Mouse (Mus musculus): ENCODE results near the gene Pin1rt1.
A peak's percentile ranks its signal among the peaks of the same experiment; 100 is the strongest.

Gene Pin1rt1

GRCm38 (mm10) chr2:104716279-104716678 is at the start of gene Pin1rt1:
Gene Pin1rt1 (minus strand): TSS chr2:104716379.
- no peak for DNase-seq (ENCODE audit: low spot score)

DNA sequence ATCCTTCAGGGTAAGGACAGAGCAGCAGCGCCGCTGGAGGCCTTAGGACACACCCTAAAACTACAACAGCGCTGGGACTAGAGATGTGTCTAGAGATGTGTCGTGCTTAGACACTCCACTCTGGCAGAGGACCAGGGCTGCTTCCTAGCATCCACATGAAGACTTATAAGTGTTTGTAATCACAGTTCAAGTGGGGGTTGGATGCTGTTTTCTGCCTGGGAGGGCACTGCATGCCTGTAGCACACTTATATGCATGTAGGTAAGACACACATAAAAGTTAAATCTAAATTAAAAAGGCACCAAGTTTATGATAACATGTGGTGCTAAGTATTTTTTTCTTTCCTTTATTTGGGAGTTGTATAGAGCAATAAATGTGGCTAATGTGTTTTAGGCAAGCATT is 47.8 kb upstream of the Pin1rt1 start:
- no peak for DNase-seq (ENCODE audit: low spot score)

DNA sequence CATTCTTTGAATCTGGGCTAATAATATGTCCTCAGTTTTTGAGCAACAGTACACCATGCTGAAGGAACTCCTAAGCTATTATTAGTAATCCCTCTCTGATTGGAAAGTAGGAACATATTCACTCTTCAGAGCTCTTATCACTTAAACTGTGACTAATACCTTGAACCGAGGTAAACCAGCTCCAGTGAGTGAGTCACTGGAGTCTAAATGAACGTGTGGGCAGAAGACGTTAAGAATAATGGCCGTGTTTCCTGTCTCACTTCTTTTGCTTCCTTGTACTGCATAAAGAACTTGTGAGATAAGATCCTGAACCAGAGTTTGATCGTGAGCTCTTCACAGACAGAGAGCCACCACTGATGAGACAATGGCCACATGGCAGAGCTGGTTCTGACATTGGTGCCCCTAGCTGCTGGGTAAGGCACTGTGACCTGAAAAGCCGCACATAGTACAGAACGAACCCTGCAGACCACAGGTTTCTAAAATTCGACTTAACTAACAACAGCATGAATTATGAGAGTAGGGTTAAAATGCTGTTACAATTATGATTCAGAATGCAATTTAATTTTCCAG is 47.0 kb upstream of the Pin1rt1 start:
- DNase-seq (ENCODE audit: low spot score), result no peak

DNA sequence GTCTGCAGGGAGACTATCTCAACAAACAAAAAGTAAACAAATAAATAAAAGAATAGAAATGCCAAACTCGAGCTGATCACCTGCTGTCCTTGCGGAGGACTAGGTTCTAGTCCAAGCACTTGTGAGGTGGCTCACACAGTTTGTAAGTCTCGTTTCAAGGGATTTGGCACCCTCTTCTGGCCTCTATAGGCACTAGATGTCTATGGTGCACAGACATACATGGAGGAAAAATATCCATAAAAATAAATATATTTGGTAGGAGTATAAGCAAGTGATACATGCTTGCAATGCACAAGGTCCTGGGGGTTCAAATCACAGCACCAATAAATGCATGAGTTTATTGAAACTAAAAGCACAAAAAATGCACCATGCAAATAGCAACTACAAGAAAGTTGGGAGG is 34.4 kb upstream of the Pin1rt1 start:
- no peak for DNase-seq (ENCODE audit: low spot score)

DNA sequence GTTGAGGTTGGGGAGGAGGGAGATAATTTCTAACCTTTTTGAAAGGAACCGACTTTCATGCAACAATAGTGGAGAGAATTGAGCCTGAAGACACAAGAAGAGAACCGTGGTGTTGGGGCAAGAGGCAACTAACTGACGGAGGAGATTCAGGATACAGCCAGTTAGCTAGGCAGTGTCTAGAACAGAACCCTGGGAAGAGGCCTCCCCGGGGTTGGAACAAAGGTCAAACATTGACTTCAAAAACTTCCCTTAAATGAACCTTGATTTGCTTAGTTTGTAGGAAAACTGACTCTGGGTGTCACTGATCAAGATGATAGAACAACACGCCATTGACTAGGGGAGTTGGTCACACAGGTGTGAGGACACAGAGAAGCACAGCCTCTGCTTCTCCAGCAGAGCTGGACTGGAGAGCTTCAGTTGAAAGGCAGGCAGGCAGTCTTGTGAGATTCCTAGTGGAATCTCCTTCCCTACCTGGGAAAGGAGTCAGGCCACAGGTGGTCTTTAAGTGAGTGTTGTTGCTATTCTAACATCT is 32.5 kb upstream of the Pin1rt1 start:
- DNase-seq (ENCODE audit: low spot score), result no peak

- DNase-seq (ENCODE audit: low spot score), result no peak
Measured at GRCm38 (mm10) chr2:104746251-104746650, 30.1 kb upstream of the Pin1rt1 start.

DNA sequence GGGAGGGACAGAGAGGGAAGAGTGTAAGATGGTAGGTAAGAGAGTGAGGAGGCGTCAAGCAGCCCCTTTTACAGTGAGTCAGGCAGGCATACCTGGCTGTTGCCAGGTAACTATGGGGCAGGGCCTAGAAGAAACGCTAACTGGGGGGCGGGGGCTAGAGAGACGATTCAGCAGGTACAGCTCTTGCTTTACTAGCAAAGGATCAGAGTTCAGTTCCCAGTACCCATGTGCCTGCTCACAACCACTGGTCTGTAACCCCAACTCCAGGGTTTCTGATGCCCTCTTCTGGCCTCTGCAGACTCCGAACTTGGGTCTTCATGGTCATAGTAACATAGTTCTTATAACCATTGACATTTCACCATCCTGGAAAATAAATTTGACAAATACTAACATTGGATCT is 27.8 kb upstream of the Pin1rt1 start:
- DNase-seq (ENCODE audit: low spot score), result no peak

- DNase-seq (ENCODE audit: low spot score), result no peak
Measured at GRCm38 (mm10) chr2:104743160-104743559, 27.0 kb upstream of the Pin1rt1 start.

DNA sequence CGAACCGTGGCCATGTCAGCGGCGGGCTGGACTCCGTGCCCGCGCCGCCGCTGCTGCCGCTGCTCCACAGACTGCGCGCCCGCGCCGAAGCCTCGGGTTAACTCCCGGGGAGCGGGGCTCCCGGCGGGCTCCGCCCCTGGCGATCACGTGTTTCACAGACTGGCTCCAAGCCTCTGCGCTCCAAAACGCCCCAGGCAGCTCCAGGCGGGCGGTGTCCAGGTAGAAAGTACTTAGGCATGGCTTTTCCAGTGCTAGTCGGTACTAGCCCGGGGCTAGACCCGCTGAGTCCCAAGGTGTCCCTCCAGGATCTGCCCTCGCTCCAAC is 26.5 kb upstream of the Pin1rt1 start, which contains the start of gene Depdc7:
TSS of gene Depdc7 (minus strand) at position 138 of the 324 bp plus-strand sequence.
- peak; percentile 70 for DNase-seq (ENCODE audit: low spot score)

GRCm38 (mm10) chr2:104741896-104742740 is 25.9 kb upstream of the Pin1rt1 start:
- DNase-seq (ENCODE audit: low spot score), result no peak

DNA sequence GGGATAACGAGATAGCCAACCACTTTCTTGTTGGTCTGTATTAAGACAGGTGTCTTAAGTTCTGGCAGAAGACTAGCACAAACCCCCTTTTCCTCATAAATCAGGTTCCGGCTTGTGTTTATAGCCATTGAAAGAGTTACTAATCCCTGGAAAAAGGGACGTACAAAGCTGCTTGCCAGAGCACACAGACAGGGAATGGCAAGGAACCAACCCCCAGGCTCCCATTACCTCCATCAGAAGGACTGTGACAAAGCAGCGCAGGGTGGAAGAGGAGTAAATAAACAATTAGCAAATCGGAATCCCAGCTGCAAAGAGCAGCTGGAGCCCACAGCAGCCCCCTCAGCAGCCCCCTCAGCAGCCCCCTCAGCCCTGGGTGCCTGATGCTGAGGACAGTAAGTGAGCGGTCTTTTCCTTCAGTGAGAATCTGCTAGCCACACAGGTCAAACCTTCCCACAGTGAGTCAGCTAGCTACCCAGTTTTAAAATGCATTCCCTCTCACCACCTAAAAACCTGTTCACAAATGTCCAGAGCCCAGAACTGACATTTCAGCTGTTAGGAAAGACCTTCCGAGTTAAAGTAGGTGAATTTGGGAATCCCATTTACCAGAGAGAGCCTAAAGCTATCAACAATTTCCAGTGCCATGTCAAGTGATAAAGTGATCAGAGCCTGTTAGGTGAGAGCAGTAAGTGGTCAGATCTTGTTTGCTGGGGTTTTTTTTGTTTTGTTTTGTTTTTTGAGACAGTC is 25.0 kb upstream of the Pin1rt1 start:
- DNase-seq (ENCODE audit: low spot score), result no peak

DNA sequence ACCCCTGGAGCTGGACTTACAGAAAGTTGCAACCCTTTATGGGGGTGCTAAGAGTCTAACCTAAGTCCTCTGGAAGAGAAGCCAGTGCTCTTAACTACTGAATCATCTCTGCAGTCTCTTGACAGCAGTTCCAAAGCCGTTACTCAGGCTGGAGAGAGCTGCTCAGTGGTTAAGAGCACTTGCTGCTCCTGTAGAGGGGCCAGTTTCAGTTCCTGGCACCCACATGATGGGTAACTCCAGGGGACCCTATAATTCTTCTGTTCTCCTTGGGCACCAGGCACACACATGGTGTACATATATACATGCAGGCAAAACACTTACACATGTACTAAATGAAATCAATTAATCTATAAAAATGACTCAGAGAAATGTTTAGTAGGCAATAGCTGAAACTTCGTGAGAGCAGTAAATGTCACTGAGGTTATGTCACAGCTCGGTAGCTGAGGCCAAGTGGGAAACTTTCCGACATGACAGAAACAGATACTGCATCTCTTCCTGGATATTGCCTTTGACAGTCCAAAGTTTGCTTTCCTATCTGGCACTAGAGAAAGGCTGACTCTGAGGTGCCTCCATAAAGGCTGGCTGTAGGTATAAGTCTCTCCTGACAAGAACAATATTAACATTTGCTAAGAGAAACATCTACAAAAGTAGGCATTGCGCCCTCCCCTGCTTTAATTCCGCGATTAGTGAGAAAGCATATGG is 24.2 kb upstream of the Pin1rt1 start:
- no peak for DNase-seq (ENCODE audit: low spot score)

DNA sequence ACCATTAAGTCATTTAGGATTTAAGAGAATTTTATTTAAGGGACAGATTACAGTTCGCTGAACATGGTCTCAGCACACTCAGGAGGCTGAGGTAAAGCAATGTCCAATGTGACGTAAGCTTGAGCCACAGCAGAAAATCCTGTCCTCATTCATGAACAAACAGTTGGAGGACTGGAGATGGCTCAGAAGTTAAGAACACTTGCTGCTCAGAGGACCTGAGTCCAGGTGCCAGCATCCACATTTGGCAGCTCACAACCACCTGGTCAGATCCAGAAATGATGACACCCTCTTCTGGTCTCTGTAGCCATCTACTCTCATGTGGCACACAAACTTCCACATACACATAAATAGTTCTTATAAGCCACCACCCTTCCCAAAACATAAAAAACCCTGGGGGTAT is 23.5 kb upstream of the Pin1rt1 start:
- no peak for DNase-seq (ENCODE audit: low spot score)

GRCm38 (mm10) chr2:104736241-104736640 is 20.1 kb upstream of the Pin1rt1 start:
- no peak for DNase-seq (ENCODE audit: low spot score)

- no peak for DNase-seq (ENCODE audit: low spot score)
Measured at GRCm38 (mm10) chr2:104732562-104733256, 16.5 kb upstream of the Pin1rt1 start.

GRCm38 (mm10) chr2:104732033-104732444 is 15.9 kb upstream of the Pin1rt1 start:
- no peak for DNase-seq (ENCODE audit: low spot score)

DNA sequence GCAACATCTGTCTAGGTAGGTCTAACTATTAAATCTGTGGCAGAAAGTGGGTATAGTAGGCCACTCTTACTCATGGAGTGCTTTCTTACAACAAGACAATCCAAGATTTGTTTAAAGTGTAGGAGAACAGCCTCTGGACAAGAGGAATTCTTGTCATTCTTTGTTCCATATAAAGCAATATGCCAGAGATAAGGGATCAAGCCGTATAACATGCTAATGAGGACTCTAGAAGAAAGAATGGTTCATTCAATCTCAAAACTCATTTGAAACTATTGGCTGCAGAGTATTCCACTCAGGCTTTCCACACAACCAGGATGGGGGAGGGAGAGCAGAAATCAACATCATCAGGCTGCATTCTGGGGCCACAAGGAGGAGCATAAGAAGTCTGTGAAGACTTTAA is 11.2 kb upstream of the Pin1rt1 start:
- no peak for DNase-seq (ENCODE audit: low spot score)

DNA sequence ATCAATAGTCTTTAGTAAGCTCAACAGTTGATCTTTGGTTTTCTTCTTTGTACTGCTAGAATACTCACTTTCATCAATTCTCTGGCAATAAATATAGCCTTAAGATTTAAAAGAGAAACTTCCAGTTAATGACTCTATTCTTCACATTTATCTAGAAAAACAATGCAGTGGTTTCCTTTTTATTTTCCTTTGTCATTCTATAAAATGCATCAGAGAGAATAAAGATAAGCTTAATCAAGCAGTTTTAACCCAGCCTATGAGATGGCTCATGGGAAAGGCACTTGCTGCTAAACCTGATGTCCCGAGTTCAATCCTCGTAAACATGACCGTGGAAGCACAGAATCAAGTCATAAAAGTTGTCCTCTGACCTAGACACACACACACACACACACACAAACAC is 5.8 kb upstream of the Pin1rt1 start:
- no peak for DNase-seq (ENCODE audit: low spot score)

- no peak for DNase-seq (ENCODE audit: low spot score)
Measured at GRCm38 (mm10) chr2:104717827-104718226, 1.6 kb upstream of the Pin1rt1 start.

- no peak for DNase-seq (ENCODE audit: low spot score)
Measured at GRCm38 (mm10) chr2:104717231-104717735, 1.1 kb upstream of the Pin1rt1 start.

DNA sequence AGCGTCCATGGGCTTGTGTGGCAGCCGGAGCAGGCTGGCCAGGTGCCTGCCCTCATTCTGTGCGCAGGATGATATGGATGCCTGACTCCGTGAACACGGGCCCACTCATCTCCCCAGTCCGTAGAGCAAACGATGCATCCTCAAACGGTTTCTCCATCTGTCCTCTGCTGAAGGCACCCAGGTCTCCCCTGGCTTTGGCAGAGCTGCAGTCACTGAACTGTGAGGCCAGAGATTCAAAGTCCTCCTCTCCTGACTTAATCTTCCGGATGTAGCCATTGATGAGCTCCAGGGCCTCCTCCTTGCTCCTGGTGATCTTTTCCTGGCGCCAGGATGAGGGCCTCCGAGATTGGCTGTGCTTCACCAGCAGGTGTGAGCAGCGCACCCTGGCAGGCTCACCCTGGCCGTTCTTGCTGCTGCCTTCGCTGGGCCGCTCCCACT is 1.9 kb downstream of the Pin1rt1 start:
- DNase-seq (ENCODE audit: low spot score), result no peak
